Mouse (Mus musculus) lung, postnatal 36 days (tissue): ENCODE data around the gene Ndrg4.

Experiments used
- DNase-seq: peaks from one replicate; pipeline ENCODE4 v3.0.0; 2022; ENCODE audit warnings: mixed read lengths

Ndrg4 gene

GRCm38 (mm10) chr8:95738596-95738995, 61.8 kb downstream of the Ndrg4 start:
- no peak for DNase-seq

GRCm38 (mm10) chr8:95741732-95742131, 65.0 kb downstream of the Ndrg4 start:
- DNase-seq: no peak

- DNase-seq: no peak
Measured at GRCm38 (mm10) chr8:95748028-95748427, 71.2 kb downstream of the Ndrg4 start.

- DNase-seq: no peak
Measured at GRCm38 (mm10) chr8:95751924-95752323, 75.1 kb downstream of the Ndrg4 start.

GRCm38 (mm10) chr8:95760323-95760722, 83.5 kb downstream of the Ndrg4 start:
- no peak for DNase-seq

- no peak for DNase-seq
Measured at GRCm38 (mm10) chr8:95764133-95764532, 87.4 kb downstream of the Ndrg4 start.
